Mouse (Mus musculus) cortical plate, adult 2 months (tissue): ENCODE measurements around the gene Dffb.

ENCODE experiments used
- CTCF ChIP-seq: fragments of 200-500 bp; IDR thresholded peaks from 2 replicates; pipeline ENCODE4 v1.5.1; 2011; ENCODE audit warnings: mild to moderate bottlenecking, control low read depth, low read length; ENCODE audit not compliant: insufficient read depth; ENCODE audit errors: extremely low read depth
- POLR2A ChIP-seq: fragments of 200-500 bp; IDR thresholded peaks from 2 replicates; pipeline ENCODE4 v1.6.1; 2011; ENCODE audit warnings: mild to moderate bottlenecking, low read length, control low read depth; ENCODE audit not compliant: insufficient read depth; ENCODE audit errors: extremely low read depth

- TF ChIP-seq CTCF (no peak), POLR2A (no peak)
Observed at GRCm38 (mm10) chr4:153917773-153918500, 57.0 kb downstream of the Dffb start.
